Mouse (Mus musculus) stomach, postnatal 0 days (tissue): ENCODE results near the gene Mmp24.
A peak's percentile ranks its signal among the peaks of the same experiment; 100 is the strongest.

Source experiments
- CTCF ChIP-seq: IDR thresholded peaks from 2 replicates; pipeline ENCODE4 v1.5.1; 2016; ENCODE audit warnings: antibody characterized with exemption, low read depth, mild to moderate bottlenecking, moderate library complexity
- EP300 ChIP-seq: optimal IDR thresholded peaks from 2 replicates; pipeline ENCODE3; 2016; ENCODE audit warnings: antibody characterized with exemption

DNA sequence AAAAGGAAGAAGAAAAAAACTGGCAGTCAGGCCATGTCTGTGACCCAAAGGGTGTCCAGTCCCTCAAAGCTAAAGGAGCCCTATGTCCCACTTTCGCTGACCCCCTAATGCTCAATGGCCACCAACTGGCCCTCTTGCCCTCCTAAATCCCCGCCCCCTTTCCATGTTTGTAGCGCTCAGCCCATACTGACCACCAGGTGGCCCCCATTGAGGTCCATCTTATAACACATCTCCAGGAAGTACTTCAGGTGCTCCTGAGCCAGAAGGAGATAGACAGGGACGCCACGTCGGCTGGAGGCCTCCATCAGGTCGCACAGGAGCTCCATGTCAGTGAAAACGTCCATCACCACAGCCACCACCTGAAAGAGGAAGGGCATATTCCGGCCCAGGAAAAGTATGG, 56.2 kb downstream of the Mmp24 start:
- TF ChIP-seq CTCF (peak; percentile 58), EP300 (no peak)
